Mouse (Mus musculus) testis, adult 2 months (tissue): ENCODE results near the gene Tpd52l1. TPM values are rescaled to one million over a fixed set of nuclear protein-coding genes. Genes with fewer than 3 reads are reported as not detected.

Source experiments
- H3K27ac ChIP-seq: fragments of 200-500 bp; 2 replicates; pipeline ENCODE4 v1.5.1; 2012; ENCODE audit warnings: low read depth, low read length; ENCODE audit not compliant: control insufficient read depth, insufficient read depth
- H3K27me3 ChIP-seq: fragments of 200-500 bp; 2 replicates; pipeline ENCODE4 v1.6.1; 2012; ENCODE audit warnings: mild to moderate bottlenecking, low read length, moderate library complexity; ENCODE audit not compliant: control insufficient read depth, insufficient read depth
- H3K36me3 ChIP-seq: fragments of 200-500 bp; 2 replicates; pipeline ENCODE4 v1.6.1; 2012; ENCODE audit warnings: mild to moderate bottlenecking, low read length; ENCODE audit not compliant: control insufficient read depth, insufficient read depth
- H3K4me1 ChIP-seq: fragments of 200-500 bp; 2 replicates; pipeline ENCODE4 v1.6.1; 2012; ENCODE audit warnings: low read length; ENCODE audit not compliant: control insufficient read depth, insufficient read depth
- H3K4me3 ChIP-seq: fragments of 200-500 bp; 2 replicates; pipeline ENCODE4 v1.5.1; 2012; ENCODE audit warnings: low read depth, mild to moderate bottlenecking, low read length, moderate library complexity, mixed read lengths; ENCODE audit not compliant: control insufficient read depth
- CTCF ChIP-seq: fragments of 200-500 bp; IDR thresholded peaks from 2 replicates; pipeline ENCODE4 v1.5.1; 2012; ENCODE audit warnings: low read depth, mild to moderate bottlenecking, inconsistent platforms, low read length, moderate library complexity; ENCODE audit not compliant: control insufficient read depth, insufficient read depth, insufficient replicate concordance
- POLR2A ChIP-seq: fragments of 200-500 bp; IDR thresholded peaks from 2 replicates; pipeline ENCODE4 v1.6.1; 2012; ENCODE audit warnings: low read depth, mild to moderate bottlenecking, inconsistent platforms, low read length, moderate library complexity; ENCODE audit not compliant: control insufficient read depth
- polyA plus RNA-seq: library from polyadenylated mRNA; depleted of rRNA; stranded (reverse); fragments of >200 nt; gene quantifications from 2 replicates; pipeline ENCODE4 v1.2.3, GENCODE M21; 2012

The Tpd52l1 gene
- polyA plus RNA-seq, 1 experiment: 17.7 TPM

GRCm38 (mm10) chr10:31359749-31360148 is 86.0 kb downstream of the Tpd52l1 start:
- Histone ChIP-seq H3K4me1 (no peaks in the 10 kb centered on the region), H3K27me3 (no peaks in the 10 kb centered on the region), H3K4me3 (no peak overlapping the region), H3K27ac (no peak overlapping the region), H3K36me3 (no peaks in the 10 kb centered on the region)
- no peak for TF ChIP-seq POLR2A
- no peak for TF ChIP-seq CTCF

GRCm38 (mm10) chr10:31354886-31355461 is 90.8 kb downstream of the Tpd52l1 start:
- Histone ChIP-seq H3K27me3 (no peaks in the 10 kb centered on the region), H3K4me1 (no peaks in the 10 kb centered on the region), H3K36me3 (no peaks in the 10 kb centered on the region), H3K4me3 (no peak overlapping the region), H3K27ac (no peak overlapping the region)
- TF ChIP-seq CTCF (no peak), POLR2A (no peak)

- no peak for TF ChIP-seq POLR2A
- TF ChIP-seq CTCF: no peak
- Histone ChIP-seq H3K27ac (no peak overlapping the region), H3K4me3 (no peak overlapping the region), H3K27me3 (no peaks in the 10 kb centered on the region), H3K4me1 (no peaks in the 10 kb centered on the region), H3K36me3 (no peaks in the 10 kb centered on the region)
These were observed 91.6 kb downstream of the Tpd52l1 start for GRCm38 (mm10) chr10:31354141-31354540.

- Histone ChIP-seq H3K27ac (no peak overlapping the region), H3K36me3 (no peaks in the 10 kb centered on the region), H3K4me1 (no peaks in the 10 kb centered on the region), H3K27me3 (no peaks in the 10 kb centered on the region), H3K4me3 (no peak overlapping the region)
- no peak for TF ChIP-seq CTCF
- no peak for TF ChIP-seq POLR2A
These were observed 92.8 kb downstream of the Tpd52l1 start for GRCm38 (mm10) chr10:31352845-31353427.

- Histone ChIP-seq H3K4me1 (no peaks in the 10 kb centered on the region), H3K4me3 (no peak overlapping the region), H3K27me3 (no peaks in the 10 kb centered on the region), H3K27ac (no peak overlapping the region), H3K36me3 (no peaks in the 10 kb centered on the region)
- TF ChIP-seq POLR2A (no peak), CTCF (no peak)
These were observed 94.7 kb downstream of the Tpd52l1 start for GRCm38 (mm10) chr10:31351056-31351455.

DNA sequence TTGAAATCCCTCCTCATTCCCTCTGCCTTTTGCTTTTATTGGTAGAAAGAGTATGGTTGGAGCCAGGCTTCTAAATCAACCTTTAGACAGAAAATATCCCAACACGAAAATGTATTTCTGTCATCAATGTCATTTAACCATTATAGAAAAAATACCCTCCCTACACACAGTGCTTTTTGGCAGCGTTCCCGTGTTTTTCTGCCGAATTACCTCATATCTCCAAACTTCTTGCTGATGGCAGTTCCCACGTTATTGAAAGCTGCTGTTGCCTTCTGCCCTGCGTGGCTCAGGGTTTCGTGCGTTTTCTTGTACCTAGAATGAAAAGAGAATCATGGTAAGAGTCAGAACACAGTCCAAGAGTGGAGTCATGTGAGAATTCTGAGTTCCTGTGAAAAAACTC is 99.4 kb downstream of the Tpd52l1 start:
- no peaks in the 10 kb centered on the region for H3K4me1 ChIP-seq
- H3K27ac ChIP-seq: no peak overlapping the region

DNA sequence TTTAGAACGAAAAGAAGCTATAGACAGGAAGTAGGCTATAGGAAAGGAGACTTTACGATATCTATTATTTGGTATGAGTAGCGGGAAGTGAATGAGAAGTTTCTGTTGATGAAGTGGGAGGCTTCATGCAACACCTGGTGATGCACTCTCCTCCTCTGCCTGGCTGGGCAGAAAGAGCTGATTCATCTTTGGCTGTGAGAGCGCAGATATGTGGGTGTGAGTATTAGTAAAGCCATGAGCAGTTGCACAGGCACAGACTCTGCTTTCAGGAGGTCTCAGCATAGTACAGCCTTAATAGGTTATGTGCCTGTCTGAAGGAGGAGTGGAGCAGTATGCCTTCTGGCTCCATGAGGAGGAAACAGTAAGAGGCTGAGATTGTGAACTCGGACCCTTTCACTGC is 109.3 kb downstream of the Tpd52l1 start:
- Histone ChIP-seq H3K4me1 (no peaks in the 10 kb centered on the region), H3K36me3 (no peaks in the 10 kb centered on the region), H3K4me3 (no peak overlapping the region), H3K27ac (no peak overlapping the region), H3K27me3 (no peaks in the 10 kb centered on the region)
- TF ChIP-seq POLR2A (no peak), CTCF (no peak)

More for the DNA sequence above, 99.4 kb downstream of the Tpd52l1 start:
- no peaks in the 10 kb centered on the region for H3K27me3 ChIP-seq
- no peaks in the 10 kb centered on the region for H3K36me3 ChIP-seq
- H3K4me3 ChIP-seq: no peak overlapping the region
- TF ChIP-seq CTCF: no peak
- no peak for TF ChIP-seq POLR2A

DNA sequence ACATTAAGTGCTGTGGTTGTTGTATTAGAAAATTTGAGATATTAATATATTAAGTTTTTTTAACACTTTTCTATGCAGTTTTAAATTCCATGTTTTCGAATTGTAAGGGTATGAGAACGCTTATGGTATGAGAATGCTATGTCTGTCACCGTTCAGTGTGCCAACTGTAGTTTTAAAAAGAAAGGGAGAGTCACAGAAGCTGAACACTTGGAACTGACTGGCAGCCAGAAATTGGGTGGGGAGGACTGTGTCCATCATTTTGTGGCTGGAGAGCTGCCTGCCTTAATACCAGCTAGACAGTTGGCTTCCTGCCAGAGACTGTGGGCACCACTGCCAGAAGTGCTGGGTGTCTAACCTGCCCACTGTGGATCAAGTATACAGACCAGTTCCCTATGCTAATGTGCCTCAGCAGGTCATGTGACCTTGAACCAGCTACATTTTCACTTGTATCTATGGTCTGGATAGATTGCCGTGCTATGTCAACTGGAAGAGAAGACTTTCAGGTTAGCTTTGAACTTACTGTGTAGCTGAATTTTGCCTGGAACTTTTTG is 114.5 kb downstream of the Tpd52l1 start:
- no peak overlapping the region for H3K4me3 ChIP-seq
- no peak overlapping the region for H3K27ac ChIP-seq
- H3K4me1 ChIP-seq: no peaks in the 10 kb centered on the region
- no peaks in the 10 kb centered on the region for H3K36me3 ChIP-seq
- TF ChIP-seq CTCF: no peak
- no peak for TF ChIP-seq POLR2A
- H3K27me3 ChIP-seq: no peaks in the 10 kb centered on the region
